Mouse (Mus musculus): ENCODE results near the gene Gm32717. TPM values are rescaled to one million over a fixed set of nuclear protein-coding genes. Genes with fewer than 3 reads are reported as not detected.
"Not testable (repeated sequence)": the region's sequence is repeated elsewhere in the genome, so short reads cannot be mapped to it uniquely, and the experiment has no call there.

Gm32717 gene
- polyA plus RNA-seq (2015; fragmentation: Nextera tagmentation; extraction: Ambion mirVana): not detected in 2 replicates

DNA sequence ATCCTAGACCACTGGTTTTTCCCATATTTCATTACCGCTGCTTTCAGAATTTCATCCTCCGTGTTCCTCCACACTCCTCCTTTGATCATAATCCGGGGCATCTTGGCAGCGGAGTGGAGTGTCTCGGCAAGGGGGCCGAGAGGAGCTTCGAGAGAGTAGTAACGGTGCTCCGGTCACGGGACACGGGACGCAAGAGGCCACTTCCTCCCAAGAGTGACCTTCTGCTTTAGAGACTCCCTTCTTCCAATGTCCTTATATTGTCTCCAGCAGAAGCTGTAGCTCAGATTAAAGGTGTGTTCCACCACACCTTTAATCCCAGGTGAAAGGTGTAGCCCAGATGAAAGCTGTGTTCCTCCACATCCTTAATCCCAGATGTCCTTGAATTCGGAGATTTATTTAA, at the start of gene Gm32717:
TSS of gene Gm32717 (minus strand) at position 101 of the 400 bp plus-strand sequence.
- not testable (repeated sequence) for H3K36me3 ChIP-seq; H3K27ac ChIP-seq; ATAC-seq (ENCODE audit: insufficient number of reproducible peaks, low FRiP score, low TSS enrichment, low read depth); H3K4me2 ChIP-seq; H3K9ac ChIP-seq; H3K9me3 ChIP-seq; H3K4me1 ChIP-seq; H3K4me3 ChIP-seq; H3K27me3 ChIP-seq
- no CpG with 5 or more reads among the region's 13 CpGs for WGBS

GRCm38 (mm10) chr10:118283016-118283415, 42.4 kb upstream of the Gm32717 start:
- not testable (repeated sequence) for H3K27me3 ChIP-seq; H3K36me3 ChIP-seq; H3K9me3 ChIP-seq; ATAC-seq (ENCODE audit: insufficient number of reproducible peaks, low FRiP score, low TSS enrichment, low read depth); H3K27ac ChIP-seq; H3K9ac ChIP-seq; H3K4me2 ChIP-seq; H3K4me1 ChIP-seq; H3K4me3 ChIP-seq
- 85% methylated on average over 2 of the region's 5 CpGs for WGBS

- H3K4me3 ChIP-seq; H3K4me1 ChIP-seq; H3K4me2 ChIP-seq; H3K9ac ChIP-seq; H3K27ac ChIP-seq; H3K27me3 ChIP-seq; H3K9me3 ChIP-seq; ATAC-seq (ENCODE audit: insufficient number of reproducible peaks, low FRiP score, low TSS enrichment, low read depth); H3K36me3 ChIP-seq: not testable (repeated sequence)
- 66% methylated on average over 7 of the region's 7 CpGs for WGBS
These were observed 42.0 kb upstream of the Gm32717 start for GRCm38 (mm10) chr10:118282565-118282964.

DNA sequence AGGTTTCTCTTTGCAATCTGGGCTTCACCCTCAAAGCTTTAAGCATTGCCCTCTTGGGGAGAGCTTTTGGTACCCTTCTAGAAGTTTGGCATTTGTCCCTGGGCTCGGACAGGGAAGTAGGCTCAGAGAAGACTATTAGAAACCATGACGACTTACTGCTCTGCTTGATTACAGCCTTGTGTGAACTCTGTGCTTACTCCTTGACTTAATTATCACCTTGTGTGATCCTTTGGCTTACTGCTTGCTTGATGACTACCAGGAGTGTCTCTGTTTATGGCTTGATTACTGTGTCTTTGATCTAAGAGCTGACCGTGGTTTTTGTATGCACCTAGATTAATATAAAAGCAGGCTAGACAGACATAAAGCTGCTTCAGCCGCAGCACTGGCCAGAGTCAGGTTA, 37.5 kb upstream of the Gm32717 start:
- no CpG with 5 or more reads among the region's 4 CpGs for WGBS
- not testable (repeated sequence) for H3K9me3 ChIP-seq; H3K27ac ChIP-seq; H3K36me3 ChIP-seq; H3K4me2 ChIP-seq; H3K4me1 ChIP-seq; H3K9ac ChIP-seq; H3K4me3 ChIP-seq; ATAC-seq (ENCODE audit: insufficient number of reproducible peaks, low FRiP score, low TSS enrichment, low read depth); H3K27me3 ChIP-seq

GRCm38 (mm10) chr10:118271416-118271815, 30.8 kb upstream of the Gm32717 start:
- H3K4me1 ChIP-seq; H3K27me3 ChIP-seq; ATAC-seq (ENCODE audit: insufficient number of reproducible peaks, low FRiP score, low TSS enrichment, low read depth); H3K27ac ChIP-seq; H3K4me2 ChIP-seq; H3K4me3 ChIP-seq; H3K36me3 ChIP-seq; H3K9ac ChIP-seq; H3K9me3 ChIP-seq: not testable (repeated sequence)
- 89% methylated on average over 1 of the region's 2 CpGs for WGBS

- H3K27ac ChIP-seq; ATAC-seq (ENCODE audit: insufficient number of reproducible peaks, low FRiP score, low TSS enrichment, low read depth): not testable (repeated sequence)
- WGBS: 100% methylated on average over 1 of the region's 8 CpGs
These were observed 28.2 kb upstream of the Gm32717 start for GRCm38 (mm10) chr10:118268812-118269211.

DNA sequence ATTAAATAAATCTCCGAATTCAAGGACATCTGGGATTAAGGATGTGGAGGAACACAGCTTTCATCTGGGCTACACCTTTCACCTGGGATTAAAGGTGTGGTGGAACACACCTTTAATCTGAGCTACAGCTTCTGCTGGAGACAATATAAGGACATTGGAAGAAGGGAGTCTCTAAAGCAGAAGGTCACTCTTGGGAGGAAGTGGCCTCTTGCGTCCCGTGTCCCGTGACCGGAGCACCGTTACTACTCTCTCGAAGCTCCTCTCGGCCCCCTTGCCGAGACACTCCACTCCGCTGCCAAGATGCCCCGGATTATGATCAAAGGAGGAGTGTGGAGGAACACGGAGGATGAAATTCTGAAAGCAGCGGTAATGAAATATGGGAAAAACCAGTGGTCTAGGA, 17.8 kb upstream of the Gm32717 start, which contains the start of gene Gm32802:
TSS of gene Gm32802 (plus strand) at position 301 of the 400 bp plus-strand sequence.
- WGBS: no CpG with 5 or more reads among the region's 13 CpGs
- H3K4me3 ChIP-seq, H3K27me3 ChIP-seq: not testable (repeated sequence)

More at GRCm38 (mm10) chr10:118268812-118269211, 28.2 kb upstream of the Gm32717 start:
- not testable (repeated sequence) for H3K4me3 ChIP-seq, H3K4me1 ChIP-seq, H3K9ac ChIP-seq, H3K9me3 ChIP-seq, H3K27me3 ChIP-seq, H3K36me3 ChIP-seq, H3K4me2 ChIP-seq

GRCm38 (mm10) chr10:118250852-118251295, 10.3 kb upstream of the Gm32717 start:
- Histone ChIP-seq H3K9ac (no peak overlapping the region), H3K4me3 (no peak overlapping the region), H3K4me1 (0 out of 2 replicates have a peak, but pooled peaks cover 2% of the 10 kb centered on the region), H3K36me3 (no peaks in the 10 kb centered on the region), H3K4me2 (no peak overlapping the region), H3K27me3 (no peaks in the 10 kb centered on the region), H3K9me3 (no peaks in the 10 kb centered on the region), H3K27ac (no peak overlapping the region)
- WGBS: 31% methylated on average over 10 of the region's 10 CpGs
- ATAC-seq (ENCODE audit: insufficient number of reproducible peaks, low FRiP score, low TSS enrichment, low read depth): no peak

More for the DNA sequence above, 17.8 kb upstream of the Gm32717 start, which contains the start of gene Gm32802:
- H3K4me1 ChIP-seq; H3K27ac ChIP-seq; H3K9ac ChIP-seq; H3K36me3 ChIP-seq; H3K4me2 ChIP-seq; ATAC-seq (ENCODE audit: insufficient number of reproducible peaks, low FRiP score, low TSS enrichment, low read depth); H3K9me3 ChIP-seq: not testable (repeated sequence)

- H3K36me3 ChIP-seq; H3K9me3 ChIP-seq; H3K9ac ChIP-seq; H3K27me3 ChIP-seq; H3K4me1 ChIP-seq; ATAC-seq (ENCODE audit: insufficient number of reproducible peaks, low FRiP score, low TSS enrichment, low read depth); H3K4me2 ChIP-seq; H3K27ac ChIP-seq; H3K4me3 ChIP-seq: not testable (repeated sequence)
- WGBS: 76% methylated on average over 11 of the region's 11 CpGs
These were observed 8.5 kb upstream of the Gm32717 start for GRCm38 (mm10) chr10:118249006-118249595.

GRCm38 (mm10) chr10:118232607-118233006, 8.0 kb downstream of the Gm32717 start:
- H3K27me3 ChIP-seq; H3K4me2 ChIP-seq; H3K4me1 ChIP-seq; H3K9me3 ChIP-seq; H3K4me3 ChIP-seq; ATAC-seq (ENCODE audit: insufficient number of reproducible peaks, low FRiP score, low TSS enrichment, low read depth); H3K36me3 ChIP-seq; H3K27ac ChIP-seq; H3K9ac ChIP-seq: not testable (repeated sequence)
- WGBS: no CpG with 5 or more reads among the region's 5 CpGs

DNA sequence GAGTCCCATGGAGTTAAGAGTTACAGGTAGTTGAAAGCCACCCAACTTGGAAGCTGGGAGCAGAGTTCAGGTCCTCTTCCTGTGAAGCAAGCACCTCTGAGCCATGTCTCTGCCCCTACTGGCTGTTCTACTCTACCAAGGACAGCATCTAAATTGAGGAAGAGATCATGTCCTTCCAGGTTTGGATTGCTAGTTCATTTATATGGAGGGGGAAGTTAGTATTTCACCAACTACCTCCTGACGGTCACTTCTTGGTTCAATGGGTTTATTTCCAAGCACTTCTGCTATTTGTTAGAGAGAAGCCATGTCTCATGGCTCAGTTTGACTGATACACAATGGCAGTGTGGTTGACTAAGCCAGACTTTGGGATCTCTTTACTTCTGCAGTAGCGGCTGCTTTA, 13.0 kb downstream of the Gm32717 start:
- 100% methylated on average over 1 of the region's 2 CpGs for WGBS
- H3K36me3 ChIP-seq; H3K4me1 ChIP-seq; H3K4me3 ChIP-seq; H3K9me3 ChIP-seq; H3K27ac ChIP-seq; H3K9ac ChIP-seq; ATAC-seq (ENCODE audit: insufficient number of reproducible peaks, low FRiP score, low TSS enrichment, low read depth); H3K27me3 ChIP-seq; H3K4me2 ChIP-seq: not testable (repeated sequence)

- not testable (repeated sequence) for ATAC-seq (ENCODE audit: insufficient number of reproducible peaks, low FRiP score, low TSS enrichment, low read depth); H3K9me3 ChIP-seq; H3K9ac ChIP-seq; H3K27ac ChIP-seq; H3K36me3 ChIP-seq; H3K4me1 ChIP-seq; H3K4me2 ChIP-seq; H3K4me3 ChIP-seq; H3K27me3 ChIP-seq
- 79% methylated on average over 2 of the region's 4 CpGs for WGBS
These were observed 24.7 kb downstream of the Gm32717 start for GRCm38 (mm10) chr10:118215719-118216393.

Data from limb, embryonic 15.5 days (tissue).